Mouse (Mus musculus): ENCODE results near the gene Ell2.

- TF ChIP-seq POLR2A (IDR thresholded peaks at IDR 0.05; ENCODE audit: borderline replicate concordance, extremely low read depth, low read depth, low read length) (no peak), CTCF (IDR thresholded peaks at IDR 0.05; ENCODE audit: insufficient read depth, low read length) (no peak)
Measured at GRCm38 (mm10) chr13:75748685-75749084, 42.1 kb downstream of the Ell2 start.

Measured in lung, adult 2 months (tissue).